Mouse (Mus musculus) heart, embryonic 10.5 days (tissue): Measurements from ENCODE around the gene Stim1. TPM values are rescaled to one million over a fixed set of nuclear protein-coding genes. Genes with fewer than 3 reads are reported as not detected.

ENCODE experiments used
- polyA plus RNA-seq: library from polyadenylated mRNA; unstranded; fragments of >200 nt; fragmentation: Nextera tagmentation; extraction: Ambion mirVana; gene quantifications from 2 replicates; pipeline ENCODE4 v1.2.1, GENCODE M21; 2016

Stim1 gene
- polyA plus RNA-seq, 1 experiment from 2014 or later: 16.6 TPM

Other genes with a start within 250 kb of the Stim1 start
- gene Il18bp, start 249.1 kb upstream of the Stim1 start, polyA plus RNA-seq: 2.4 and 2.5 TPM in 2 replicates
- gene Rnf121, start 202.3 kb upstream of the Stim1 start, polyA plus RNA-seq: 23.7 and 28.2 TPM in 2 replicates
- 26.4 and 33.5 TPM in 2 replicates for gene Xndc1, start 202.3 kb upstream of the Stim1 start, polyA plus RNA-seq
- 1.5 and 1.7 TPM in 2 replicates for gene Xntrpc, start 202.1 kb upstream of the Stim1 start, polyA plus RNA-seq
- not detected in 2 replicates for gene Trpc2, start 184.7 kb upstream of the Stim1 start, polyA plus RNA-seq
- 8.1 and 18.4 TPM in 2 replicates for gene Art1, start 166.1 kb upstream of the Stim1 start, polyA plus RNA-seq
- 3.8 and 4.2 TPM in 2 replicates for gene Art5, start 158.3 kb upstream of the Stim1 start, polyA plus RNA-seq
- 0.06 TPM in 2 replicates for gene Chrna10, start 151.0 kb upstream of the Stim1 start, polyA plus RNA-seq
- 36.6 and 36.7 TPM in 2 replicates for gene Nup98, start 57.6 kb upstream of the Stim1 start, polyA plus RNA-seq
- 49.0 and 54.0 TPM in 2 replicates for gene Pgap2, start 57.6 kb upstream of the Stim1 start, polyA plus RNA-seq
- gene Rhog, start 11.8 kb upstream of the Stim1 start, polyA plus RNA-seq: 42.8 and 48.9 TPM in 2 replicates
- 190 and 198 TPM in 2 replicates for gene Rrm1, start 173.9 kb downstream of the Stim1 start, polyA plus RNA-seq
- gene Olfr543, start 213.9 kb downstream of the Stim1 start, polyA plus RNA-seq: 0.19 and 0.22 TPM in 2 replicates
- 0.04 TPM in 2 replicates for gene Olfr544, start 220.5 kb downstream of the Stim1 start, polyA plus RNA-seq
- gene Olfr545, start 231.8 kb downstream of the Stim1 start, polyA plus RNA-seq: 0.11 TPM in 1 of 2 replicates, not detected in the other